Mouse (Mus musculus): Measurements from ENCODE around the gene Agrn.

DNA sequence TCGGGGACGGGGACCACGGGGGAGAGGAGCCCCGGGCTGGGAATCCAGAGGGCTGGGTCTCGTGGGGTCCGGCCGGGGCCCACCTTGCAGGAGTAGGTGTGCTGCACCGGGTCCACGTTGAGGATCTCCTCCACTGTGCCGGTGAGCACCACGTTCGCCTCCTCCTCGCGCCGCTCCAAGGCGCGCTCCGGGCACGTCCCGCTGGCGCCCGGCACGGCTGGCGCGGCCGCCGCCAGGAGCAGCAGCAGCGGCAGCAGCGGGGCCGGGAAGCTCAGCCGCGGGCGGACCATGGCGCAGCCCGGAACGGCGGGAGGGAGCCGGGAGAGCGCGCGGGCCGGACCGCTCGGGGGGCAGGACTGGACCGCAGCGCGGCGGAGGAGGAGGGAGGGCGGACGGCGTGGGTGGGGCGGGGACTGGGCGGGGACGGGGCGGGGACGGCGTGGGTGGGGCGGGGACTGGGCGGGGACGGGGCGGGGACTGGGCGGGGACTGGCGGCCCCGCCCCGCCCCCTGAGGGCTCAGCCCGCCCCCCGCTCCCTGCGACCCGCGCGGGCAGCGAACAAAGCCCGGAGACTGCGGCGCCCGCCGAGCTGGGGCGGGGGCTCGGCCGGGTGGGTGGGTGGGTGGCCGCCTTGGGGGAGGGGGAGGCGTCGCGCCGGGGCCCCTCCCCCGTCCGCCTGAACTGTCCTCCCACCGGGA lies at the start of gene Agrn:
- TF ChIP-seq CTCF (IDR thresholded peaks at IDR 0.05; ENCODE audit: insufficient read depth, low read length) (no peak), POLR2A (IDR thresholded peaks at IDR 0.05; ENCODE audit: borderline replicate concordance, extremely low read depth, low read depth, low read length) (peak; percentile 57; the same call in 1 of the 2 replicates)

All from lung, adult 2 months (tissue).